Mouse (Mus musculus): Measurements from ENCODE around the gene Plod1. TPM values are rescaled to one million over a fixed set of nuclear protein-coding genes. Genes with fewer than 3 reads are reported as not detected.

Gene Plod1
- polyA plus RNA-seq, 1 experiment from 2014 or later, result 68.6 TPM

DNA sequence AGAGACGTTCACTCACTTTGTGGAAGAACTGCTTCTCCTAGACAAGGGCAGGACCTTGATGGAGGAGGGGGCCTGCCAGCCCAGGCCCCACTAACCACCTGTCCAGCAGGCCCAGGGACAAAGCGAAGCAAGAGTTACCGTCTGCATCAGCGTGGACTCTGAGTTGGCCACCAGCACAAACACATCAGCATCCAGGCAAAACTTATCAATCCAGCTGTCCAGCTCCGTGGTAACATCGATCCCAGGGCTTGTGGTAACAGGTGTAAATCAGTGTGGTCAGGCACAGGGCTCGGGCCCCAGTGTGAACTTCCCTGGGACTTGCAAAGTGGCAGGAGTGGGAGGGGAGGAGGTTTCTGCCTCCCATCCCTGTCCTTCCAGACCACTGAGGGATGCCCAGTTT lies 49.3 kb downstream of the Plod1 start:
- no peak overlapping the region for H3K4me3 ChIP-seq
- H3K9ac ChIP-seq, result no peak overlapping the region
- no peaks in the 10 kb centered on the region for H3K9me3 ChIP-seq
- WGBS, result 94% methylated on average over 7 of the region's 7 CpGs
- no peaks in the 10 kb centered on the region for H3K27me3 ChIP-seq
- peaks cover 92% of the 10 kb centered on the region for H3K36me3 ChIP-seq
- no peak overlapping the region for H3K4me2 ChIP-seq
- no peaks in the 10 kb centered on the region for H3K4me1 ChIP-seq
- H3K27ac ChIP-seq, result no peak overlapping the region
- no peak for ATAC-seq (ENCODE audit: insufficient number of reproducible peaks, insufficient read depth, low FRiP score, low TSS enrichment, low read depth)

- no peak for ATAC-seq (ENCODE audit: insufficient number of reproducible peaks, insufficient read depth, low FRiP score, low TSS enrichment, low read depth)
- H3K27ac ChIP-seq, result no peak overlapping the region
- peaks cover 92% of the 10 kb centered on the region for H3K36me3 ChIP-seq
- no peak overlapping the region for H3K4me3 ChIP-seq
- 89% methylated on average over 12 of the region's 12 CpGs for WGBS
- H3K4me1 ChIP-seq, result no peaks in the 10 kb centered on the region
- H3K9me3 ChIP-seq, result no peaks in the 10 kb centered on the region
- no peak overlapping the region for H3K4me2 ChIP-seq
- no peak overlapping the region for H3K9ac ChIP-seq
- no peaks in the 10 kb centered on the region for H3K27me3 ChIP-seq
These were observed 50.4 kb downstream of the Plod1 start for GRCm38 (mm10) chr4:147886158-147886557.

GRCm38 (mm10) chr4:147884138-147884537 lies 52.4 kb downstream of the Plod1 start:
- ATAC-seq (ENCODE audit: insufficient number of reproducible peaks, insufficient read depth, low FRiP score, low TSS enrichment, low read depth), result no peak
- WGBS, result 93% methylated on average over 3 of the region's 3 CpGs
- Histone ChIP-seq H3K4me2 (no peak overlapping the region), H3K9ac (no peak overlapping the region), H3K36me3 (peaks cover 94% of the 10 kb centered on the region), H3K4me1 (no peaks in the 10 kb centered on the region), H3K27me3 (no peaks in the 10 kb centered on the region), H3K4me3 (no peak overlapping the region), H3K9me3 (no peaks in the 10 kb centered on the region), H3K27ac (no peak overlapping the region)

DNA sequence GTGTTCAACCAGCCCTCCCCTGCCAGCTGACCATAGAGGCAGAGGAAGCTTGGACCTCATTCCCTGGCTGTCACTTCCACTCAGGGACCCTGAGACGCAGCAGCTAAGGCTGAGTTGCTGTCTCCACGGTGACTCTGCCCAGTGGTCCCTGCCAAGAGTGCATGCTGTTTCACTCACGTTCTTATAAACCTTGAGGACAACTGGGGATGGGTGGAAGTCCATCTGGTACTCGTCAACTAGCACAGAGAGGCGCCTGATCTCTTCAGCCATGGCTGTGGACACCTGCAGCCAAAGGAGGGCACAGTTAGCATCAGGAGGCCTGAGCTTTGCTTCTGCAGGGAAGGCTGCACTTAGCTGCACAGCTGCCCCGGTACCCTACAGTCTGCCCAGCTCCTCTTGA lies 53.5 kb downstream of the Plod1 start:
- H3K36me3 ChIP-seq, result peaks cover 94% of the 10 kb centered on the region
- H3K9me3 ChIP-seq, result no peaks in the 10 kb centered on the region
- no peak overlapping the region for H3K4me2 ChIP-seq
- WGBS, result 79% methylated on average over 6 of the region's 6 CpGs
- H3K27me3 ChIP-seq, result no peaks in the 10 kb centered on the region
- H3K4me3 ChIP-seq, result no peak overlapping the region
- no peak overlapping the region for H3K9ac ChIP-seq
- H3K4me1 ChIP-seq, result no peaks in the 10 kb centered on the region
- no peak for ATAC-seq (ENCODE audit: insufficient number of reproducible peaks, insufficient read depth, low FRiP score, low TSS enrichment, low read depth)
- no peak overlapping the region for H3K27ac ChIP-seq

DNA sequence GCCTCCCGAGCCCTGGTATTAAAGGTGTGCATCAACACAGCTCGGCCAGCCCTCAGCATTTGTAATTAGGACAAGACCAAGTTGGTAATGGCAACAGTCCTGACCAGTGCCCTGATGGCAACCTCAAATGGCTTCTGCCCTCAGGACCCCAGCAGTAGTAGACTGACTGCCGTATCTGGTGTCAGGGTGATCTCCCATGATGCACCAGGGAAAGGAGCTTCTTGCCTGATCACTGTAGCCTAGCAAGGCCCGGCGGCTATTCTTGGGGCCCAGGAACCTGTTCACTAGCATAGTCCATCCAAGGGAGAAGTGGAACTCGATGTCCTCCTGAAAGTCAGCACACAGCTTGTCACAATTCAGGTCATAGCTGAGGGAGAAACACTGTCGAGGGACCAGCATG lies 54.8 kb downstream of the Plod1 start:
- Histone ChIP-seq H3K36me3 (peaks cover 90% of the 10 kb centered on the region), H3K4me2 (no peak overlapping the region), H3K9ac (no peak overlapping the region), H3K4me1 (no peaks in the 10 kb centered on the region), H3K27ac (no peak overlapping the region), H3K9me3 (no peaks in the 10 kb centered on the region), H3K4me3 (no peak overlapping the region), H3K27me3 (no peaks in the 10 kb centered on the region)
- ATAC-seq (ENCODE audit: insufficient number of reproducible peaks, insufficient read depth, low FRiP score, low TSS enrichment, low read depth), result no peak
- 93% methylated on average over 7 of the region's 7 CpGs for WGBS

DNA sequence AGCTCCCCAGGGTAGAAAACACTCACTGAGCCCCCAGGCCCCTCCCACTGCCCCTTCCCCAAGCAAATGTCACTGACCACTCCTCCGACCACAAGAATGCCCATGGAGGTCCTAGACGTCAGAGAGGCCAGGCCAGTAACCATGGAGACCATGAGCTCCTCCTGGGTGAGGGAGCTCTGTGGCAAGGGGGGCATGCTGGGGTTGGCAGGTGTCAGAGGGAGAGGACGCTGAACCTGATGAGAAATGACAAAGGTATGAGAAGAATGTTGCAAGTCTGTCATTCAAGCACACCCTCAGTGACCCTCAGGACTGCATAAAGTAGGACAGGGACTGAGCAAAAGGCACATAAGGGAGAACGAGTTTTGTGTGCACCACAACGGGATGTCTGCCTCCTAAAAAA lies 56.7 kb downstream of the Plod1 start:
- no peak overlapping the region for H3K9ac ChIP-seq
- no peak for ATAC-seq (ENCODE audit: insufficient number of reproducible peaks, insufficient read depth, low FRiP score, low TSS enrichment, low read depth)

DNA sequence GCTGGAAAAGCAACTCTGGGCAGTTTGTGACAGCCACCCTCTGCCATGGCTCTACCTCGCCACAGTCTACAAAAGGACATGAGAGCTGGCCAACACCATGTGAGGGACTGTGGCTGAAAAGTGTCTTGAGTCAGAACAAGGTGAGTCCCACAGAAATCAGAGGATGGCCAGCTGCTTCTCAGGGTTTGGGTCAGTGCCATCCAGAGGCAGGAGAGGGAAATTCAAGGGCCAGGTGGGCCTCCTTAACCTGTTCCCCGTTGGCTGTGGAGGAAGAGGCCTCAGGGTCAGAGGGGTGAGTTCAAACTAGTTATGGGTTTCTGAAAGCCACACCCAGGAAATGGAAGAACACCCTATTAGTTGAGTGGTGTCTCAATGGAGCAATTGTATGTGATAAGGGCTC lies 57.1 kb downstream of the Plod1 start:
- no peak for ATAC-seq (ENCODE audit: insufficient number of reproducible peaks, insufficient read depth, low FRiP score, low TSS enrichment, low read depth)

More for the DNA sequence above, 56.7 kb downstream of the Plod1 start:
- Histone ChIP-seq H3K4me1 (no peaks in the 10 kb centered on the region), H3K9me3 (no peaks in the 10 kb centered on the region), H3K4me3 (no peak overlapping the region), H3K27ac (no peak overlapping the region), H3K27me3 (no peaks in the 10 kb centered on the region), H3K36me3 (peaks cover 92% of the 10 kb centered on the region), H3K4me2 (no peak overlapping the region)
- 64% methylated on average over 5 of the region's 5 CpGs for WGBS

DNA sequence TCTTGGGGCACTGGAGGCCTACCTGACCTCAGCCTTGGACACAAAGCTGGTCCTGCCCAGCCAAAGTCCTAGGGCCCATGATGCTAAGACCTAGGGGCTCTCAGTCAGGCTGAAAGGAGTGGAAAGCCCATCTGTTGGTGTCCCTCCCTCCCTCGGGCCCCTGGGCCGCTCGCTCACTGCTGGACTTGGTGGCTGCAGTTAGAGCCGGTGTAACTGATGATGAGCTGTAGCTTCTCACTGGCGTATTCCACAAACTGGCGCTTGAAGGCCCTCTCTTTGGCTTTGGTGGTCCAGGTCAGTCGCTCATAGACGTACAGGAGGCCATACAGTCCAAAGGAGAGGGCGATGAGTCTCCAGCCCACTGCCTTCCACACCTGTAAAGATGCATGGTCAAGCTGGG lies 58.0 kb downstream of the Plod1 start:
- Histone ChIP-seq H3K4me1 (no peaks in the 10 kb centered on the region), H3K9ac (no peak overlapping the region), H3K9me3 (no peaks in the 10 kb centered on the region), H3K4me3 (no peak overlapping the region), H3K27me3 (no peaks in the 10 kb centered on the region), H3K4me2 (no peak overlapping the region), H3K27ac (no peak overlapping the region), H3K36me3 (peaks cover 94% of the 10 kb centered on the region)
- ATAC-seq (ENCODE audit: insufficient number of reproducible peaks, insufficient read depth, low FRiP score, low TSS enrichment, low read depth), result no peak
- WGBS, result 92% methylated on average over 9 of the region's 9 CpGs

More for the DNA sequence above, 57.1 kb downstream of the Plod1 start:
- no peaks in the 10 kb centered on the region for H3K27me3 ChIP-seq
- H3K4me2 ChIP-seq, result no peak overlapping the region
- H3K9me3 ChIP-seq, result no peaks in the 10 kb centered on the region
- no peak overlapping the region for H3K4me3 ChIP-seq
- H3K36me3 ChIP-seq, result peaks cover 92% of the 10 kb centered on the region
- no peak overlapping the region for H3K9ac ChIP-seq
- no peaks in the 10 kb centered on the region for H3K4me1 ChIP-seq
- 76% methylated on average over 2 of the region's 2 CpGs for WGBS
- H3K27ac ChIP-seq, result no peak overlapping the region

GRCm38 (mm10) chr4:147875852-147876575 lies 60.6 kb downstream of the Plod1 start:
- no peak overlapping the region for H3K4me3 ChIP-seq
- H3K9me3 ChIP-seq, result no peaks in the 10 kb centered on the region; the same call in 1 of the 2 replicates
- H3K9ac ChIP-seq, result no peak overlapping the region
- no peak overlapping the region for H3K27ac ChIP-seq
- H3K27me3 ChIP-seq, result no peaks in the 10 kb centered on the region
- WGBS, result 89% methylated on average over 4 of the region's 4 CpGs
- H3K36me3 ChIP-seq, result peaks cover 92% of the 10 kb centered on the region
- no peak overlapping the region for H3K4me2 ChIP-seq
- no peaks in the 10 kb centered on the region for H3K4me1 ChIP-seq
- no peak for ATAC-seq (ENCODE audit: insufficient number of reproducible peaks, insufficient read depth, low FRiP score, low TSS enrichment, low read depth)

DNA sequence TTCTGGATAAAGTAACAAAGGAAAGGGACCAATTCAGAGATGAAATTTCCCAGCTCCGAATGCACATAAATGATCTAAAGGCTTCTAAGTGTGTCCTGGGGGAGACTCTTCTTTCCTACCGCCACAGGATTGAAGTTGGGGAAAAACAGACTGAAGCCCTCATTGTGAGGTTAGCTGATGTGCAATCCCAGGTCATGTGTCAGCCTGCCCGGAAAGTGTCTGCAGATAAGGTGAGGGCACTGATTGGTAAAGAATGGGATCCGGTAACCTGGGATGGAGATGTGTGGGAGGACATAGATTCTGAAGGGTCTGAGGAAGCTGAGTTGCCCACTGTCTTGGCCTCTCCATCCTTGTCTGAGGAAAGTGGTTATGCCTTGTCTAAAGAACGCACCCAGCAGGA lies 67.3 kb downstream of the Plod1 start:
- H3K9ac ChIP-seq, result peak overlapping the region; percentile 80
- H3K27me3 ChIP-seq, result no peaks in the 10 kb centered on the region
- H3K4me3 ChIP-seq, result peak overlapping the region; percentile 90
- H3K4me2 ChIP-seq, result peak overlapping the region; percentile 83
- ATAC-seq (ENCODE audit: insufficient number of reproducible peaks, insufficient read depth, low FRiP score, low TSS enrichment, low read depth), result no peak
- no peaks in the 10 kb centered on the region; the same call in 1 of the 2 replicates for H3K9me3 ChIP-seq
- peaks cover 23% of the 10 kb centered on the region for H3K4me1 ChIP-seq
- H3K36me3 ChIP-seq, result peaks cover 54% of the 10 kb centered on the region
- H3K27ac ChIP-seq, result peak overlapping the region; percentile 58; the same call in 1 of the 2 replicates
- WGBS, result 10% methylated on average over 5 of the region's 5 CpGs

- Histone ChIP-seq H3K4me3 (peak within 1 kb of the TSS; percentile 90), H3K9me3 (no peaks in the 10 kb centered on the region; the same call in 1 of the 2 replicates), H3K9ac (peak within 1 kb of the TSS; percentile 83), H3K4me2 (peak within 1 kb of the TSS; percentile 83), H3K4me1 (peaks cover 23% of the 10 kb centered on the region), H3K27me3 (no peaks in the 10 kb centered on the region), H3K27ac (peak within 1 kb of the TSS; percentile 87), H3K36me3 (peaks cover 52% of the 10 kb centered on the region)
- under 1% methylated on average over 30 of the region's 30 CpGs for WGBS
- ATAC-seq (ENCODE audit: insufficient number of reproducible peaks, insufficient read depth, low FRiP score, low TSS enrichment, low read depth), result peak; percentile 96
These were observed 68.0 kb downstream of the Plod1 start, which contains the start of the genes Miip and Fv1 for GRCm38 (mm10) chr4:147868450-147869031. TSS of gene Miip (minus strand) at chr4:147868816. TSS of gene Fv1 (plus strand) at chr4:147868979.
